In the genomic region with DNA sequence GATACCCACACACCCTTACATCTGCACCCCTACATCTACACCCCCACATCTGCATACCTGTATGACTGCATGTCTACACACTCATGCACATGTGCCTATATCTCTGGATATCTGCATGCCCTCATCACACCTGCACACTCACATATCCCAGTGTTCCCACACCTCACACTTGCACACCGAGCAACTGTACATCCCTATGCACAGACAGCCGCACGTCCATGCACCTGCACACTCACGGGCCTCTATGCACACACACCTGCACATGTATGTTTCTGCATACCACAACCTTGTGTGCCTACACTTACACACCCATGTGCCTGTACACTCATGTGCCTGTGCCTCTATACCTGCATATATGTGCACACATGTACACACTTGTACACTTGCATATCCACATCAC, we compare ENCODE assay signal across 32 mouse cellular contexts. TPM values are rescaled to one million over a fixed set of nuclear protein-coding genes. Genes with fewer than 3 reads are reported as not detected.
A peak's percentile ranks its signal among the peaks of the same experiment; 100 is the strongest.
DNase-seq lines count a peak whose midpoint lies in the region; ATAC-seq and TF ChIP-seq lines count a peak whose summit lies in the region.
"Had no signal": no experiment of that assay in that cellular context is flagged by ENCODE, and none has a peak within 500 bp of the region (broad histone marks: within the 10 kb centered on the region; RNA-seq: fewer than 3 reads in every experiment).

No protein-coding gene starts in this region.

- DNase-seq in cerebellum, adult 9-10 months: peak; percentile 57
- no peak for DNase-seq in layer of hippocampus, adult 2 months (ENCODE audit: low spot score in 2 of 2)
- no peak for DNase-seq in layer of hippocampus, postnatal 25 days (ENCODE audit: extremely low spot score in 1 of 2, low spot score in 1 of 2)
- DNase-seq in midbrain, embryonic 11.5 days (ENCODE audit: low spot score, missing footprints): peak; percentile 45
- no peak for DNase-seq in retina, postnatal 1 day
- DNase-seq: adrenal gland, adult 8-10 months; adrenal gland, postnatal 25 days; cerebellum, postnatal 10 days; embryo, embryonic 11 days; gastrocnemius, postnatal 10 days; heart, adult 11 months had no signal

- H3K27ac ChIP-seq in layer of hippocampus, adult 2 months: peak overlapping the region; percentile 87
- no peak overlapping the region for H3K27ac ChIP-seq in midbrain, embryonic 11.5 days (ENCODE audit: low read depth, low read length)
- no peak overlapping the region for H3K27ac ChIP-seq in midbrain, embryonic 13.5 days
- H3K27ac ChIP-seq in cortical plate, adult 2 months (ENCODE audit: insufficient read depth, low read length): peak overlapping the region; percentile 67; the same call in 1 of the 2 replicates
- H3K27ac ChIP-seq: embryonic facial prominence, embryonic 10.5 days; embryonic facial prominence, embryonic 13.5 days; forebrain, embryonic 12.5 days; forebrain, embryonic 15.5 days; hindbrain, embryonic 12.5 days; hindbrain, embryonic 15.5 days had no signal

- H3K4me1 ChIP-seq in midbrain, embryonic 11.5 days (ENCODE audit: control insufficient read depth, insufficient read depth, low read length): no peaks in the 10 kb centered on the region
- H3K4me1 ChIP-seq in midbrain, embryonic 13.5 days (replicated peaks): no peaks in the 10 kb centered on the region
- peaks cover 20% of the 10 kb centered on the region for H3K4me1 ChIP-seq in cortical plate, adult 2 months (ENCODE audit: control insufficient read depth, insufficient read depth, low read length)
- H3K4me1 ChIP-seq: embryonic facial prominence, embryonic 10.5 days; forebrain, embryonic 12.5 days; hindbrain, embryonic 12.5 days had no signal

- no peak for ATAC-seq in cerebellum, adult (ENCODE audit: insufficient number of reproducible peaks, low FRiP score, low TSS enrichment)
- no peak for ATAC-seq in midbrain, embryonic 11.5 days (ENCODE audit: low FRiP score)
- no peak for ATAC-seq in midbrain, embryonic 13.5 days
- ATAC-seq: activated CD4-positive, CD25-positive, alpha-beta regulatory T cell, adult 4 months; CD4-positive, CD25-positive, alpha-beta regulatory T cell, adult 4 months; forebrain, embryonic 15.5 days had no signal

- no peak for TF ChIP-seq CTCF in layer of hippocampus, adult 2 months (conservative IDR thresholded peaks at IDR 0.05)
- no peak for TF ChIP-seq CTCF in cortical plate, adult 2 months (IDR thresholded peaks at IDR 0.05; ENCODE audit: extremely low read depth, insufficient read depth, low read length)

- H3K27me3 ChIP-seq in midbrain, embryonic 11.5 days (ENCODE audit: control insufficient read depth, insufficient read depth, low read length): no peaks in the 10 kb centered on the region
- H3K27me3 ChIP-seq in midbrain, embryonic 13.5 days: no peaks in the 10 kb centered on the region
- H3K27me3 ChIP-seq: embryonic facial prominence, embryonic 13.5 days; forebrain, embryonic 12.5 days; forebrain, embryonic 15.5 days; hindbrain, embryonic 12.5 days; hindbrain, embryonic 15.5 days had no signal

- H3K4me3 ChIP-seq in layer of hippocampus, adult 2 months: no peak overlapping the region
- no peak overlapping the region for H3K4me3 ChIP-seq in midbrain, embryonic 11.5 days (ENCODE audit: low read depth, low read length)
- no peak overlapping the region for H3K4me3 ChIP-seq in midbrain, embryonic 13.5 days (replicated peaks)
- H3K4me3 ChIP-seq in cortical plate, adult 2 months (ENCODE audit: insufficient read depth, low read length): no peak overlapping the region
- H3K4me3 ChIP-seq: embryonic facial prominence, embryonic 10.5 days; embryonic facial prominence, embryonic 13.5 days; erythroblast, embryonic 14.5 days; forebrain, embryonic 12.5 days; forebrain, embryonic 15.5 days; hindbrain, embryonic 12.5 days; hindbrain, embryonic 15.5 days had no signal

- no peaks in the 10 kb centered on the region for H3K9me3 ChIP-seq in midbrain, embryonic 11.5 days (ENCODE audit: control insufficient read depth, low read length)
- no peaks in the 10 kb centered on the region for H3K9me3 ChIP-seq in midbrain, embryonic 13.5 days
- H3K9me3 ChIP-seq: embryonic facial prominence, embryonic 10.5 days; embryonic facial prominence, embryonic 13.5 days; forebrain, embryonic 12.5 days; forebrain, embryonic 15.5 days; hindbrain, embryonic 12.5 days; hindbrain, embryonic 15.5 days had no signal

- no peak overlapping the region for H3K4me2 ChIP-seq in midbrain, embryonic 11.5 days
- no peak overlapping the region for H3K4me2 ChIP-seq in midbrain, embryonic 13.5 days (replicated peaks)
- H3K4me2 ChIP-seq: embryonic facial prominence, embryonic 13.5 days; forebrain, embryonic 12.5 days; forebrain, embryonic 15.5 days; heart, embryonic 11.5 days; hindbrain, embryonic 12.5 days; hindbrain, embryonic 15.5 days had no signal

- no peak for TF ChIP-seq POLR2A in cortical plate, adult 2 months (IDR thresholded peaks at IDR 0.05; ENCODE audit: extremely low read depth, insufficient read depth, low read length)

- no peaks in the 10 kb centered on the region for H3K36me3 ChIP-seq in midbrain, embryonic 11.5 days (ENCODE audit: control insufficient read depth, insufficient read depth, low read length)
- H3K36me3 ChIP-seq in midbrain, embryonic 13.5 days: no peaks in the 10 kb centered on the region
- H3K36me3 ChIP-seq: embryonic facial prominence, embryonic 10.5 days; embryonic facial prominence, embryonic 13.5 days; forebrain, embryonic 12.5 days; forebrain, embryonic 15.5 days; hindbrain, embryonic 12.5 days; hindbrain, embryonic 15.5 days had no signal

- H3K9ac ChIP-seq in midbrain, embryonic 11.5 days (ENCODE audit: low read length): no peak overlapping the region
- no peak overlapping the region for H3K9ac ChIP-seq in midbrain, embryonic 13.5 days (replicated peaks)
- H3K9ac ChIP-seq: embryonic facial prominence, embryonic 13.5 days; forebrain, embryonic 12.5 days; forebrain, embryonic 15.5 days; hindbrain, embryonic 12.5 days; hindbrain, embryonic 15.5 days had no signal

- WGBS in midbrain, embryonic 11.5 days: 94% methylated on average over 4 of the region's 4 CpGs
- WGBS in midbrain, embryonic 13.5 days: 92% methylated on average over 4 of the region's 4 CpGs

RNA-seq across cellular contexts. Expression of a gene that starts 31.7 kb away (rescaled TPM):
- total RNA-seq in layer of hippocampus, adult 2 months (2021): 1 to 10 TPM; 1.4 to 1.9 TPM
- 1 to 10 TPM in 1 of 2 experiments, under 1 TPM in 1; 0.52 to 2.0 TPM for total RNA-seq in layer of hippocampus, postnatal 25 days (2021)
- not detected in 2 replicates for polyA plus RNA-seq in midbrain, embryonic 11.5 days (2014; fragmentation: Nextera tagmentation; extraction: Ambion mirVana)
- not detected in 2 replicates for polyA plus RNA-seq in midbrain, embryonic 13.5 days (2015; fragmentation: Nextera tagmentation; extraction: Ambion mirVana)
- polyA plus RNA-seq in cortical plate, adult 2 months (2012; rRNA removed): 1.3 and 2.1 TPM in 2 replicates
- total RNA-seq: adrenal gland, postnatal 25 days; common myeloid progenitor, adult 5-6 weeks; ES-E14; gastrocnemius, postnatal 10 days; heart, adult 8-10 months; hematopoietic stem cell, adult 5-6 weeks had no signal
- polyA plus RNA-seq: activated CD4-positive, CD25-positive, alpha-beta regulatory T cell, adult 4 months; C2C12; CD4-positive, CD25-positive, alpha-beta regulatory T cell, adult 4 months; embryonic facial prominence, embryonic 10.5 days; embryonic facial prominence, embryonic 13.5 days; erythroblast, embryonic 14.5 days; forebrain, embryonic 12.5 days; forebrain, embryonic 15.5 days; heart, embryonic 11.5 days; heart, embryonic 14.5 days; heart, postnatal 0 days; hindbrain, embryonic 12.5 days; hindbrain, embryonic 15.5 days; intestine, embryonic 14.5 days had no signal

Comparison
In these comparisons a context has a peak if more than half of its experiments do, and no peak if none do; other contexts are left out.
1. DNase-seq: peak in cerebellum, adult 9-10 months (single experiment) and midbrain, embryonic 11.5 days (single experiment); none in layer of hippocampus, adult 2 months (0 of 2), layer of hippocampus, postnatal 25 days (0 of 2) and retina, postnatal 1 day (single experiment).
2. H3K27ac ChIP-seq: peak in layer of hippocampus, adult 2 months (single experiment) and cortical plate, adult 2 months (single experiment); none in midbrain, embryonic 11.5 days (single experiment) and midbrain, embryonic 13.5 days (single experiment).